Mouse (Mus musculus) layer of hippocampus, postnatal 25 days (tissue): ENCODE data around the gene Inka2. TPM values are rescaled to one million over a fixed set of nuclear protein-coding genes. Genes with fewer than 3 reads are reported as not detected.

Source experiments
- DNase-seq, 2 experiments: peaks; one replicate each; pipeline ENCODE4 v3.0.0; 2022; ENCODE audit warnings: mixed read lengths in 2 of 2, low spot score in 1 of 2; ENCODE audit errors: extremely low spot score in 1 of 2
- total RNA-seq, 2 experiments: library from RNA; stranded (reverse); gene quantifications; 2 replicates each; pipeline ENCODE4 v1.2.3; 2021

Inka2 gene
- 10 to 100 TPM; 61.9 to 72.7 TPM for total RNA-seq

GRCm38 (mm10) chr3:105704031-105705008 is at the start of gene Inka2:
Gene Inka2 (plus strand): TSS chr3:105704599.
- peak; percentile 66 to 73 for DNase-seq

- no peak for DNase-seq
Measured at GRCm38 (mm10) chr3:105655031-105655585, 49.3 kb upstream of the Inka2 start.

GRCm38 (mm10) chr3:105660530-105660929 is 43.9 kb upstream of the Inka2 start:
- no peak for DNase-seq

GRCm38 (mm10) chr3:105663043-105663442 is 41.4 kb upstream of the Inka2 start:
- no peak for DNase-seq

- DNase-seq: no peak
Measured at GRCm38 (mm10) chr3:105665105-105665765, 39.2 kb upstream of the Inka2 start.

- DNase-seq: no peak
Measured at GRCm38 (mm10) chr3:105666996-105667523, 37.3 kb upstream of the Inka2 start.

- no peak for DNase-seq
Measured at GRCm38 (mm10) chr3:105668161-105668560, 36.2 kb upstream of the Inka2 start.

- no peak for DNase-seq
Measured at GRCm38 (mm10) chr3:105669776-105670175, 34.6 kb upstream of the Inka2 start.

GRCm38 (mm10) chr3:105670801-105671200 is 33.6 kb upstream of the Inka2 start:
- DNase-seq: no peak

- peak in 1 of 2 experiments; percentile 55 for DNase-seq
Measured at GRCm38 (mm10) chr3:105674595-105675218, 29.7 kb upstream of the Inka2 start.

GRCm38 (mm10) chr3:105675932-105676331 is 28.5 kb upstream of the Inka2 start:
- DNase-seq: no peak

- no peak for DNase-seq
Measured at GRCm38 (mm10) chr3:105680346-105680745, 24.1 kb upstream of the Inka2 start.

GRCm38 (mm10) chr3:105686394-105687323 is 17.7 kb upstream of the Inka2 start:
- no peak for DNase-seq

GRCm38 (mm10) chr3:105687324-105688060 is 16.9 kb upstream of the Inka2 start, which contains the start of gene Ddx20:
Gene Ddx20 (minus strand): TSS chr3:105687574.
- DNase-seq: peak; percentile 81 to 84

- no peak for DNase-seq
Measured at GRCm38 (mm10) chr3:105688536-105688935, 15.9 kb upstream of the Inka2 start.

- DNase-seq: no peak
Measured at GRCm38 (mm10) chr3:105693327-105694080, 10.9 kb upstream of the Inka2 start.

GRCm38 (mm10) chr3:105695476-105696386 is 8.7 kb upstream of the Inka2 start:
- no peak for DNase-seq
